Mouse (Mus musculus) CH12.LX (cell line): Measurements from ENCODE around the gene Gm20388. TPM values are rescaled to one million over a fixed set of nuclear protein-coding genes. Genes with fewer than 3 reads are reported as not detected.
A peak's percentile ranks its signal among the peaks of the same experiment; 100 is the strongest.

ENCODE experiments used
- DNase-seq: peaks from one replicate; pipeline ENCODE4 v3.0.0-alpha.2; 2013; ENCODE audit errors: extremely low read depth
- H3K27ac ChIP-seq: 2 replicates; pipeline ENCODE4 v1.5.1; 2012; ENCODE audit warnings: low read depth, mild to moderate bottlenecking, control low read depth, moderate library complexity; ENCODE audit not compliant: insufficient read depth
- H3K27me3 ChIP-seq: replicated peaks from 2 replicates; pipeline ENCODE3; 2012; ENCODE audit warnings: inconsistent platforms
- H3K36me3 ChIP-seq, 2 experiments: replicated peaks in 1 of 2; 2 replicates each; pipeline versions ENCODE3 to v1.6.1; 2012; ENCODE audit warnings: inconsistent platforms in 1 of 2, low read length in 1 of 2, mild to moderate bottlenecking in 1 of 2, mixed read lengths in 1 of 2, moderate library complexity in 1 of 2; ENCODE audit not compliant: control insufficient read depth in 1 of 2, insufficient read depth in 1 of 2
- H3K4me1 ChIP-seq, 2 experiments: 2 replicates each; pipeline ENCODE4 v1.6.1; 2012; ENCODE audit warnings: inconsistent platforms in 1 of 2, moderate library complexity in 1 of 2; ENCODE audit not compliant: insufficient read depth in 2 of 2, control insufficient read depth in 1 of 2
- H3K4me2 ChIP-seq: 2 replicates; pipeline ENCODE4 v1.6.1; 2012; ENCODE audit warnings: low read depth, mild to moderate bottlenecking, control low read depth; ENCODE audit not compliant: poor library complexity, insufficient read depth, severe bottlenecking
- H3K4me3 ChIP-seq, 3 experiments: fragments of 150-350 bp in 1 of 3; sonication (generic) in 1 of 3; replicated peaks in 1 of 3; 2 replicates each; pipeline versions ENCODE3 to v1.5.1; 2011 to 2012; ENCODE audit warnings: low read depth in 2 of 3, low read length in 2 of 3, mild to moderate bottlenecking in 2 of 3, moderate library complexity in 2 of 3, control low read depth in 1 of 3, improper control_type of control experiment in 1 of 3, inconsistent platforms in 1 of 3, mixed read lengths in 1 of 3; ENCODE audit not compliant: poor library complexity in 1 of 3
- H3K79me2 ChIP-seq: replicated peaks from 2 replicates; pipeline ENCODE4 v1.6.1; 2012; ENCODE audit warnings: mild to moderate bottlenecking, moderate library complexity; ENCODE audit not compliant: control insufficient read depth, poor library complexity, insufficient read depth, severe bottlenecking; ENCODE audit errors: extremely low read depth
- H3K9ac ChIP-seq: 2 replicates; pipeline ENCODE4 v1.6.1; 2012; ENCODE audit warnings: low read depth, mild to moderate bottlenecking, control low read depth, moderate library complexity; ENCODE audit not compliant: insufficient read depth
- H3K9me3 ChIP-seq: replicated peaks from 2 replicates; pipeline ENCODE3; 2012; ENCODE audit warnings: low read length, inconsistent platforms, mixed read lengths
- CHD1 ChIP-seq: IDR thresholded peaks from 2 replicates; pipeline ENCODE4 v1.6.1; 2012; ENCODE audit warnings: low read depth, low read length, improper control_type of control experiment, inconsistent platforms
- CHD2 ChIP-seq: IDR thresholded peaks from 2 replicates; pipeline ENCODE4 v1.6.1; 2011; ENCODE audit warnings: low read length, improper control_type of control experiment
- CTCF ChIP-seq, 2 experiments: IDR thresholded peaks in 1 of 2; conservative IDR thresholded peaks in 1 of 2; 2 replicates each; pipeline ENCODE4 v1.5.1; 2011 to 2012; ENCODE audit warnings: low read depth in 2 of 2, low read length in 2 of 2, improper control_type of control experiment in 1 of 2, inconsistent platforms in 1 of 2, mild to moderate bottlenecking in 1 of 2, moderate library complexity in 1 of 2
- E2F4 ChIP-seq: IDR thresholded peaks from 2 replicates; pipeline ENCODE4 v1.6.1; 2011; ENCODE audit warnings: low read depth, low read length, improper control_type of control experiment; ENCODE audit not compliant: insufficient replicate concordance
- ELF1 ChIP-seq: IDR thresholded peaks from 2 replicates; pipeline ENCODE4 v1.6.1; 2014; ENCODE audit warnings: low read depth, mild to moderate bottlenecking, inconsistent platforms, low read length, improper control_type of control experiment
- HCFC1 ChIP-seq: IDR thresholded peaks from 2 replicates; pipeline ENCODE4 v1.6.1; 2012; ENCODE audit warnings: low read depth, mild to moderate bottlenecking, inconsistent platforms, low read length, improper control_type of control experiment
- JUN ChIP-seq: IDR thresholded peaks from 2 replicates; pipeline ENCODE4 v1.6.1; 2011; ENCODE audit warnings: low read depth, mild to moderate bottlenecking, low read length, improper control_type of control experiment, moderate library complexity; ENCODE audit not compliant: insufficient read depth
- JUND ChIP-seq: conservative IDR thresholded peaks from 2 replicates; pipeline ENCODE4 v1.6.1; 2011; ENCODE audit warnings: low read depth, low read length, improper control_type of control experiment
- MAFK ChIP-seq: IDR thresholded peaks from 2 replicates; pipeline ENCODE4 v1.6.1; 2011; ENCODE audit warnings: low read length, improper control_type of control experiment; ENCODE audit not compliant: insufficient replicate concordance
- MAX ChIP-seq: IDR thresholded peaks from 2 replicates; pipeline ENCODE4 v1.6.1; 2011; ENCODE audit warnings: low read length, improper control_type of control experiment
- MAZ ChIP-seq: IDR thresholded peaks from 2 replicates; pipeline ENCODE4 v1.6.1; 2012; ENCODE audit warnings: low read depth, mild to moderate bottlenecking, inconsistent platforms, low read length, improper control_type of control experiment, moderate library complexity
- MXI1 ChIP-seq: IDR thresholded peaks from 2 replicates; pipeline ENCODE4 v1.6.1; 2011; ENCODE audit warnings: mild to moderate bottlenecking, low read depth, low read length, improper control_type of control experiment
- NELFE ChIP-seq: IDR thresholded peaks from 2 replicates; pipeline ENCODE4 v1.6.1; 2011; ENCODE audit warnings: low read depth, low read length, improper control_type of control experiment
- PAX5 ChIP-seq: IDR thresholded peaks from 2 replicates; pipeline ENCODE4 v1.6.1; 2012; ENCODE audit warnings: low read length, inconsistent platforms, mixed read lengths
- POLR2A ChIP-seq: IDR thresholded peaks from 2 replicates; pipeline ENCODE4 v1.6.1; 2011; ENCODE audit warnings: low read depth, mild to moderate bottlenecking, improper control_type of control experiment, low read length
- RAD21 ChIP-seq: IDR thresholded peaks from 2 replicates; pipeline ENCODE4 v1.6.1; 2011; ENCODE audit warnings: low read depth, mild to moderate bottlenecking, low read length, improper control_type of control experiment, moderate library complexity
- SIN3A ChIP-seq: IDR thresholded peaks from 2 replicates; pipeline ENCODE4 v1.6.1; 2012; ENCODE audit warnings: low read length, improper control_type of control experiment, inconsistent platforms
- SMC3 ChIP-seq: IDR thresholded peaks from 2 replicates; pipeline ENCODE4 v1.6.1; 2011; ENCODE audit warnings: low read depth, low read length, improper control_type of control experiment
- TBP ChIP-seq: conservative IDR thresholded peaks from 2 replicates; pipeline ENCODE4 v1.6.1; 2011; ENCODE audit warnings: low read depth, low read length, improper control_type of control experiment
- TCF12 ChIP-seq: IDR thresholded peaks from 2 replicates; pipeline ENCODE4 v1.6.1; 2014; ENCODE audit warnings: low read depth, mild to moderate bottlenecking, inconsistent platforms, low read length, improper control_type of control experiment
- USF1 ChIP-seq: IDR thresholded peaks from 2 replicates; pipeline ENCODE4 v1.6.1; 2014; ENCODE audit warnings: low read depth, mild to moderate bottlenecking, inconsistent platforms, low read length, improper control_type of control experiment
- ZC3H11A ChIP-seq: IDR thresholded peaks from 2 replicates; pipeline ENCODE4 v1.6.1; 2012; ENCODE audit warnings: low read depth, mild to moderate bottlenecking, inconsistent platforms, low read length, improper control_type of control experiment
- ZKSCAN1 ChIP-seq: IDR thresholded peaks from 2 replicates; pipeline ENCODE4 v1.6.1; 2012; ENCODE audit warnings: low read depth, inconsistent platforms, low read length, improper control_type of control experiment, borderline replicate concordance
- dilution Hi-C: fragments of 300-500 bp; cut with MboI; formaldehyde crosslinking; loops from 2 replicates; pipeline ENCODE4 v1.14.3; 2020; ENCODE audit warnings: low sequenced_read_pairs; ENCODE audit not compliant: extremely low pct_unique_long_range_greater_than_20kb, extremely low pct_ligation_motif_present
- in situ Hi-C: fragments of 300-500 bp; cut with MboI; formaldehyde crosslinking; loops from 3 replicates; pipeline ENCODE4 v1.14.3; 2019; ENCODE audit warnings: low sequenced_read_pairs, low pct_ligation_motif_present, low pct_unique_long_range_greater_than_20kb, mixed read lengths
- polyA plus RNA-seq: library from polyadenylated mRNA; unstranded; fragments of >175 nt; gene quantifications from 2 replicates; pipeline ENCODE4 v1.2.1, GENCODE M21; 2012; ENCODE audit warnings: low read depth; ENCODE audit not compliant: insufficient read length
- total RNA-seq, 2 experiments: library from RNA; depleted of rRNA; stranded (reverse); fragments of 300-350 nt in 1 of 2; fragments of >200 nt in 1 of 2; gene quantifications; 2 replicates each; pipeline ENCODE4 v1.2.3; 2012 to 2014

Gene Gm20388
- total and polyA plus RNA-seq, 3 experiments = 14.8 to 26.3 (median 22.2) TPM

DNA sequence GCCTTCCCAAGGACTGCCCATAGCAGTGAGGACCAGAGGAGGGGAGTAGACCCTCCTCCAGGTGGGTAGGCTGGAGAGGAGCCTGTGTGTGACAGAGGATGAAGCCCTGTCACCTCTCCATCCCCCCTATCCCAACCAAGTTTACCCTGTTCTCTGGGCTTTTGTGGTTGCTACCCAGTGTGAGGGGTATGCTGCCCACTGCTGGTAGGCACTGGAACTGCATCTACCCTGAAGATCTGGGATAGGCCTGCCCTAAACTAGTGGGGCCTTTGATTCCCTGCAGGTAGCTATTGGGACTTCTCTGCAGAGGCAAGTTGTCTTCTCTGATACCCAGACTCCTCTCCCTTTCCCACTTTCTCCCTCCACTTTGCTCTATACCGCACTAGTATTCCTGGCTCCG is 2348.7 kb downstream of the Gm20388 start:
- H3K4me3 ChIP-seq = no peak overlapping the region
- dilution Hi-C loops = no loop called here
- no peak overlapping the region for H3K27ac ChIP-seq
- peak; percentile 58 for DNase-seq
- TF ChIP-seq TCF12 = peak; percentile 17; the same call in 1 of the 2 replicates
- TF ChIP-seq MAZ = 0 out of 2 replicates have a peak, but pooled peaks have one; percentile 22
- TF ChIP-seq USF1 = no peak
- TF ChIP-seq RAD21 = peak; percentile 75
- TF ChIP-seq CTCF (conservative IDR thresholded peaks at IDR 0.05 in 1 of 2, IDR thresholded peaks at IDR 0.05 in 1 of 2; ENCODE audit: low read depth in 2 of 2, low read length in 2 of 2) = peak; percentile 93 to 100
- TF ChIP-seq ZKSCAN1 = no peak
- TF ChIP-seq SMC3 = peak; percentile 89
- peak; percentile 50; the same call in 1 of the 2 replicates for TF ChIP-seq ZC3H11A
- TF ChIP-seq, all 38 proteins: peak for 6
- H3K36me3 ChIP-seq = no peaks in the 10 kb centered on the region
- H3K9me3 ChIP-seq = no peaks in the 10 kb centered on the region
- no peaks in the 10 kb centered on the region for H3K79me2 ChIP-seq
- no peak overlapping the region for H3K4me2 ChIP-seq
- no peak overlapping the region for H3K9ac ChIP-seq
- peaks cover 15 to 20% of the 10 kb centered on the region in 2 experiments for H3K4me1 ChIP-seq
- H3K27me3 ChIP-seq = peaks cover 93% of the 10 kb centered on the region
- in situ Hi-C loops = no loop called here

DNA sequence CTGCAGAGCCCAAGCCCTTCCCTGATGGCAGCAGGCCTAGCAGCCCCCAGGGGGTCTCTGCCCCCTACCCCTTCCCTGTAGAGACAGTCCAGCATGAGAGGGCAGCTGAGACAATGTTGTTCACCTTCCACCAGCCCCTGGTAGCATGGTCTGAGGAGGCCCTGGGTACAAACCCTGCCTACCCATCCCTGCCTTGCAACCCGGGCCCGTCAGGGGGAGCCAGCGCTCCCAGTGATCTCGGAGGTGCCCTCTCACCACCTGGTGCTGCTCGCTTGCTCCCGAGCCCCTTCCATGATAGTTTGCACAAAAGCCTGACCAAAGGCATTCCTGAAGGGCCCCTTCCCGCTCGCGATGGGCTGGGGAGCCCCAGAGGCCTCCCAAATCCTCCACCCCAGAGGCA is 2350.1 kb downstream of the Gm20388 start:
- no peak for DNase-seq
- H3K36me3 ChIP-seq = no peaks in the 10 kb centered on the region
- H3K79me2 ChIP-seq = no peaks in the 10 kb centered on the region
- no peak overlapping the region for H3K4me3 ChIP-seq
- no peak overlapping the region for H3K9ac ChIP-seq
- dilution Hi-C loops (no loop called here), in situ Hi-C loops (loop anchor here (10.0 kb wide), 2 partner anchors 286 to 406 kb away; no protein-coding TSS in a partner anchor)
- H3K4me1 ChIP-seq = peaks cover 16 to 28% of the 10 kb centered on the region in 2 experiments
- H3K4me2 ChIP-seq = no peak overlapping the region
- TF ChIP-seq CTCF (conservative IDR thresholded peaks at IDR 0.05 in 1 of 2, IDR thresholded peaks at IDR 0.05 in 1 of 2; ENCODE audit: low read depth in 2 of 2, low read length in 2 of 2) (peak in 1 of 2 experiments; percentile 40; a peak in 2 of 4 replicates), CHD1 (no peak)
- peaks cover 93% of the 10 kb centered on the region for H3K27me3 ChIP-seq
- no peak overlapping the region for H3K27ac ChIP-seq
- H3K9me3 ChIP-seq = no peaks in the 10 kb centered on the region

- no peak for DNase-seq
- dilution Hi-C loops (no loop called here), in situ Hi-C loops (loop anchor here (10.0 kb wide), 2 partner anchors 288 to 408 kb away; no protein-coding TSS in a partner anchor)
- no peak for TF ChIP-seq SIN3A
- TF ChIP-seq HCFC1 = no peak
- TF ChIP-seq TCF12 = no peak
- TF ChIP-seq USF1 = no peak
- no peak for TF ChIP-seq PAX5
- no peak for TF ChIP-seq MAFK
- TF ChIP-seq MAX = no peak
- TF ChIP-seq ELF1 = no peak
- TF ChIP-seq E2F4 = no peak
- TF ChIP-seq JUN = no peak
- no peak for TF ChIP-seq CHD2
- no peak for TF ChIP-seq MXI1
- TF ChIP-seq POLR2A = no peak
- no peak for TF ChIP-seq TBP
- TF ChIP-seq CHD1 = no peak
- no peak for TF ChIP-seq NELFE
- TF ChIP-seq JUND = no peak
- Histone ChIP-seq H3K27me3 (peaks cover 93% of the 10 kb centered on the region), H3K79me2 (no peaks in the 10 kb centered on the region), H3K36me3 (no peaks in the 10 kb centered on the region), H3K4me1 (peaks cover 16 to 30% of the 10 kb centered on the region in 2 experiments), H3K9me3 (no peaks in the 10 kb centered on the region), H3K4me3 (peak overlapping the region in 1 of 3 experiments; percentile 21), H3K4me2 (peak overlapping the region; percentile 52; the same call in 1 of the 2 replicates), H3K9ac (no peak overlapping the region), H3K27ac (no peak overlapping the region)
Observed at GRCm38 (mm10) chr8:122262835-122263234, 2352.2 kb downstream of the Gm20388 start.
